In genomic region chr5:101297511-101298102, GRCm38 (mm10) we compare ENCODE assay signal across 21 mouse cellular contexts.
DNase-seq lines count a peak whose midpoint lies in the region; ATAC-seq and TF ChIP-seq lines count a peak whose summit lies in the region.
"Had no signal": no experiment of that assay in that cellular context is flagged by ENCODE, and none has a peak within 500 bp of the region (broad histone marks: within the 10 kb centered on the region; RNA-seq: fewer than 3 reads in every experiment).

No protein-coding gene starts in this region.

- H3K4me2 ChIP-seq in hindbrain, embryonic 13.5 days, result no peak overlapping the region
- no peak overlapping the region for H3K4me2 ChIP-seq in intestine, embryonic 14.5 days (ENCODE audit: low read length)
- H3K4me2 ChIP-seq in intestine, embryonic 15.5 days (replicated peaks), result no peak overlapping the region
- H3K4me2 ChIP-seq in neural tube, embryonic 14.5 days (ENCODE audit: low read depth, low read length), result no peak overlapping the region
- H3K4me2 ChIP-seq: embryonic facial prominence, embryonic 15.5 days; heart, embryonic 13.5 days had no signal

- ATAC-seq in hindbrain, embryonic 13.5 days (ENCODE audit: low FRiP score), result 0 out of 2 replicates have a peak, but pooled peaks have one; percentile 21
- ATAC-seq in intestine, embryonic 14.5 days (replicated peaks; ENCODE audit: low FRiP score, low TSS enrichment, low read depth), result no peak
- ATAC-seq in intestine, embryonic 15.5 days, result no peak
- ATAC-seq in neural tube, embryonic 14.5 days (ENCODE audit: low read depth), result peak; percentile 74
- no peak for ATAC-seq in monocyte, adult 5-6 weeks (replicated peaks; ENCODE audit: insufficient number of reproducible peaks, low FRiP score, low TSS enrichment, poor library complexity, severe bottlenecking)
- ATAC-seq: forebrain, embryonic 14.5 days; inflammation-experienced regulatory T-cells, adult 6 months had no signal

- H3K27me3 ChIP-seq in hindbrain, embryonic 13.5 days, result peaks cover 70% of the 10 kb centered on the region
- H3K27me3 ChIP-seq in hindbrain, embryonic 10.5 days (ENCODE audit: insufficient read depth, poor library complexity, severe bottlenecking), result peaks cover 15% of the 10 kb centered on the region
- no peaks in the 10 kb centered on the region for H3K27me3 ChIP-seq in intestine, embryonic 14.5 days (replicated peaks; ENCODE audit: control insufficient read depth, insufficient read depth, low read length)
- no peaks in the 10 kb centered on the region for H3K27me3 ChIP-seq in intestine, embryonic 15.5 days (replicated peaks)
- H3K27me3 ChIP-seq in neural tube, embryonic 14.5 days (ENCODE audit: control insufficient read depth, insufficient read depth, low read length), result peaks cover 14% of the 10 kb centered on the region
- H3K27me3 ChIP-seq: CH12.LX; embryonic facial prominence, embryonic 15.5 days; heart, embryonic 13.5 days had no signal

- no peak for TF ChIP-seq POLR2A in lung, adult 2 months (IDR thresholded peaks at IDR 0.05; ENCODE audit: borderline replicate concordance, extremely low read depth, low read depth, low read length)

- no peaks in the 10 kb centered on the region for H3K36me3 ChIP-seq in hindbrain, embryonic 13.5 days
- no peaks in the 10 kb centered on the region for H3K36me3 ChIP-seq in hindbrain, embryonic 10.5 days
- no peaks in the 10 kb centered on the region for H3K36me3 ChIP-seq in intestine, embryonic 14.5 days (ENCODE audit: control insufficient read depth, insufficient read depth, low read length)
- no peaks in the 10 kb centered on the region for H3K36me3 ChIP-seq in intestine, embryonic 15.5 days
- H3K36me3 ChIP-seq in neural tube, embryonic 14.5 days (ENCODE audit: control insufficient read depth, insufficient read depth, low read length), result no peaks in the 10 kb centered on the region
- H3K36me3 ChIP-seq: embryonic facial prominence, embryonic 15.5 days; forebrain, embryonic 10.5 days; heart, embryonic 13.5 days had no signal

- H3K9me3 ChIP-seq in hindbrain, embryonic 13.5 days, result no peaks in the 10 kb centered on the region
- no peaks in the 10 kb centered on the region for H3K9me3 ChIP-seq in hindbrain, embryonic 10.5 days
- no peaks in the 10 kb centered on the region for H3K9me3 ChIP-seq in intestine, embryonic 14.5 days (ENCODE audit: control insufficient read depth, low read length)
- no peaks in the 10 kb centered on the region for H3K9me3 ChIP-seq in intestine, embryonic 15.5 days
- no peaks in the 10 kb centered on the region for H3K9me3 ChIP-seq in neural tube, embryonic 14.5 days (ENCODE audit: control insufficient read depth, low read length)
- H3K9me3 ChIP-seq: embryonic facial prominence, embryonic 15.5 days; forebrain, embryonic 10.5 days; heart, embryonic 13.5 days had no signal

- no peak for TF ChIP-seq CTCF in lung, adult 2 months (IDR thresholded peaks at IDR 0.05; ENCODE audit: insufficient read depth, low read length)

- no peak overlapping the region for H3K4me3 ChIP-seq in hindbrain, embryonic 13.5 days
- H3K4me3 ChIP-seq in hindbrain, embryonic 10.5 days, result no peak overlapping the region
- H3K4me3 ChIP-seq in intestine, embryonic 14.5 days (ENCODE audit: low read depth, low read length), result no peak overlapping the region
- no peak overlapping the region for H3K4me3 ChIP-seq in intestine, embryonic 15.5 days (replicated peaks)
- no peak overlapping the region for H3K4me3 ChIP-seq in neural tube, embryonic 14.5 days (ENCODE audit: low read depth, low read length)
- no peak overlapping the region for H3K4me3 ChIP-seq in lung, adult 2 months (replicated peaks; ENCODE audit: extremely low read depth, low read depth, low read length)
- H3K4me3 ChIP-seq: embryonic facial prominence, embryonic 15.5 days; erythroblast, embryonic 14.5 days; forebrain, embryonic 10.5 days; gastrocnemius, adult 2 months; heart, embryonic 13.5 days had no signal

- WGBS in hindbrain, embryonic 13.5 days, result 26% methylated on average over 5 of the region's 5 CpGs
- WGBS in hindbrain, embryonic 10.5 days, result 39% methylated on average over 5 of the region's 5 CpGs
- 40% methylated on average over 5 of the region's 5 CpGs for WGBS in intestine, embryonic 14.5 days
- 48% methylated on average over 5 of the region's 5 CpGs for WGBS in intestine, embryonic 15.5 days
- WGBS in neural tube, embryonic 14.5 days, result 7% methylated on average over 5 of the region's 5 CpGs
- WGBS in lung, adult 2 months, result 54% methylated on average over 5 of the region's 5 CpGs

- H3K27ac ChIP-seq in hindbrain, embryonic 13.5 days, result no peak overlapping the region
- H3K27ac ChIP-seq in hindbrain, embryonic 10.5 days, result no peak overlapping the region
- no peak overlapping the region for H3K27ac ChIP-seq in intestine, embryonic 14.5 days (ENCODE audit: low read depth)
- no peak overlapping the region for H3K27ac ChIP-seq in intestine, embryonic 15.5 days
- H3K27ac ChIP-seq in neural tube, embryonic 14.5 days (ENCODE audit: low read depth, low read length), result no peak overlapping the region
- H3K27ac ChIP-seq: embryonic facial prominence, embryonic 15.5 days; forebrain, embryonic 10.5 days; gastrocnemius, adult 2 months; heart, embryonic 13.5 days had no signal

- no peak overlapping the region for H3K9ac ChIP-seq in hindbrain, embryonic 13.5 days
- H3K9ac ChIP-seq in intestine, embryonic 14.5 days (ENCODE audit: low read length), result no peak overlapping the region
- no peak overlapping the region for H3K9ac ChIP-seq in intestine, embryonic 15.5 days
- no peak overlapping the region for H3K9ac ChIP-seq in neural tube, embryonic 14.5 days (replicated peaks; ENCODE audit: low read depth, low read length)
- H3K9ac ChIP-seq: embryonic facial prominence, embryonic 15.5 days; heart, embryonic 13.5 days had no signal

- no peak for DNase-seq in hindbrain, embryonic 10.5 days (ENCODE audit: low spot score)
- peak; percentile 25 for DNase-seq in intestine, embryonic 14.5 days (ENCODE audit: low spot score)
- DNase-seq in embryo, embryonic 9.5 days (ENCODE audit: extremely low spot score), result peak; percentile 31
- no peak for DNase-seq in lung, adult 2 months
- DNase-seq: adrenal gland, adult 8-10 months; adrenal gland, postnatal 36 days; gastrocnemius, adult 2 months; gastrocnemius, postnatal 25 days; heart, postnatal 4 days; kidney, adult 18-20 months had no signal

- peaks cover 9% of the 10 kb centered on the region for H3K4me1 ChIP-seq in hindbrain, embryonic 13.5 days (replicated peaks)
- H3K4me1 ChIP-seq in hindbrain, embryonic 10.5 days (replicated peaks), result peaks cover 9% of the 10 kb centered on the region
- H3K4me1 ChIP-seq in intestine, embryonic 14.5 days (replicated peaks; ENCODE audit: control insufficient read depth, insufficient read depth, low read length), result no peaks in the 10 kb centered on the region
- H3K4me1 ChIP-seq in intestine, embryonic 15.5 days (replicated peaks), result no peaks in the 10 kb centered on the region
- H3K4me1 ChIP-seq in neural tube, embryonic 14.5 days (ENCODE audit: control insufficient read depth, insufficient read depth, low read length), result no peaks in the 10 kb centered on the region
- no peaks in the 10 kb centered on the region for H3K4me1 ChIP-seq in lung, adult 2 months (ENCODE audit: control insufficient read depth, insufficient read depth, low read length)
- H3K4me1 ChIP-seq: heart, embryonic 13.5 days had no signal

Comparison
In these comparisons a context has a peak if more than half of its experiments do, and no peak if none do; other contexts are left out.
1. ATAC-seq: peak in hindbrain, embryonic 13.5 days (single experiment) and neural tube, embryonic 14.5 days (single experiment); none in intestine, embryonic 14.5 days (single experiment), intestine, embryonic 15.5 days (single experiment) and monocyte, adult 5-6 weeks (single experiment).
2. DNase-seq: peak in intestine, embryonic 14.5 days (single experiment) and embryo, embryonic 9.5 days (single experiment); none in hindbrain, embryonic 10.5 days (single experiment) and lung, adult 2 months (single experiment).